Mouse (Mus musculus) CH12.LX (cell line): ENCODE data around the gene Rilp. TPM values are rescaled to one million over a fixed set of nuclear protein-coding genes. Genes with fewer than 3 reads are reported as not detected.

Experiments
- DNase-seq: peaks from one replicate; pipeline ENCODE4 v3.0.0-alpha.2; 2013; ENCODE audit errors: extremely low read depth
- H3K27ac ChIP-seq: 2 replicates; pipeline ENCODE4 v1.5.1; 2012; ENCODE audit warnings: low read depth, mild to moderate bottlenecking, control low read depth, moderate library complexity; ENCODE audit not compliant: insufficient read depth
- H3K27me3 ChIP-seq: replicated peaks from 2 replicates; pipeline ENCODE3; 2012; ENCODE audit warnings: inconsistent platforms
- H3K36me3 ChIP-seq, 2 experiments: replicated peaks in 1 of 2; 2 replicates each; pipeline versions ENCODE3 to v1.6.1; 2012; ENCODE audit warnings: inconsistent platforms in 1 of 2, low read length in 1 of 2, mild to moderate bottlenecking in 1 of 2, mixed read lengths in 1 of 2, moderate library complexity in 1 of 2; ENCODE audit not compliant: control insufficient read depth in 1 of 2, insufficient read depth in 1 of 2
- H3K4me1 ChIP-seq, 2 experiments: 2 replicates each; pipeline ENCODE4 v1.6.1; 2012; ENCODE audit warnings: inconsistent platforms in 1 of 2, moderate library complexity in 1 of 2; ENCODE audit not compliant: insufficient read depth in 2 of 2, control insufficient read depth in 1 of 2
- H3K4me2 ChIP-seq: 2 replicates; pipeline ENCODE4 v1.6.1; 2012; ENCODE audit warnings: low read depth, mild to moderate bottlenecking, control low read depth; ENCODE audit not compliant: poor library complexity, insufficient read depth, severe bottlenecking
- H3K4me3 ChIP-seq, 3 experiments: fragments of 150-350 bp in 1 of 3; sonication (generic) in 1 of 3; replicated peaks in 1 of 3; 2 replicates each; pipeline versions ENCODE3 to v1.5.1; 2011 to 2012; ENCODE audit warnings: low read depth in 2 of 3, low read length in 2 of 3, mild to moderate bottlenecking in 2 of 3, moderate library complexity in 2 of 3, control low read depth in 1 of 3, improper control_type of control experiment in 1 of 3, inconsistent platforms in 1 of 3, mixed read lengths in 1 of 3; ENCODE audit not compliant: poor library complexity in 1 of 3
- H3K79me2 ChIP-seq: replicated peaks from 2 replicates; pipeline ENCODE4 v1.6.1; 2012; ENCODE audit warnings: mild to moderate bottlenecking, moderate library complexity; ENCODE audit not compliant: control insufficient read depth, poor library complexity, insufficient read depth, severe bottlenecking; ENCODE audit errors: extremely low read depth
- H3K9ac ChIP-seq: 2 replicates; pipeline ENCODE4 v1.6.1; 2012; ENCODE audit warnings: low read depth, mild to moderate bottlenecking, control low read depth, moderate library complexity; ENCODE audit not compliant: insufficient read depth
- H3K9me3 ChIP-seq: replicated peaks from 2 replicates; pipeline ENCODE3; 2012; ENCODE audit warnings: low read length, inconsistent platforms, mixed read lengths
- CHD1 ChIP-seq: IDR thresholded peaks from 2 replicates; pipeline ENCODE4 v1.6.1; 2012; ENCODE audit warnings: low read depth, low read length, improper control_type of control experiment, inconsistent platforms
- CTCF ChIP-seq, 2 experiments: IDR thresholded peaks in 1 of 2; conservative IDR thresholded peaks in 1 of 2; 2 replicates each; pipeline ENCODE4 v1.5.1; 2011 to 2012; ENCODE audit warnings: low read depth in 2 of 2, low read length in 2 of 2, improper control_type of control experiment in 1 of 2, inconsistent platforms in 1 of 2, mild to moderate bottlenecking in 1 of 2, moderate library complexity in 1 of 2
- E2F4 ChIP-seq: IDR thresholded peaks from 2 replicates; pipeline ENCODE4 v1.6.1; 2011; ENCODE audit warnings: low read depth, low read length, improper control_type of control experiment; ENCODE audit not compliant: insufficient replicate concordance
- EP300 ChIP-seq: IDR thresholded peaks from 2 replicates; pipeline ENCODE4 v1.6.1; 2011; ENCODE audit warnings: low read length, improper control_type of control experiment
- GABPA ChIP-seq: IDR thresholded peaks from 2 replicates; pipeline ENCODE4 v1.6.1; 2012; ENCODE audit warnings: low read depth, low read length, improper control_type of control experiment, inconsistent platforms; ENCODE audit not compliant: insufficient replicate concordance
- IRF4 ChIP-seq: IDR thresholded peaks from 2 replicates; pipeline ENCODE4 v1.6.1; 2014; ENCODE audit warnings: low read depth, mild to moderate bottlenecking, inconsistent platforms, low read length, improper control_type of control experiment
- KAT2A ChIP-seq: IDR thresholded peaks from 2 replicates; pipeline ENCODE4 v1.6.1; 2012; ENCODE audit warnings: low read length, improper control_type of control experiment, inconsistent platforms; ENCODE audit not compliant: insufficient replicate concordance
- MAX ChIP-seq: IDR thresholded peaks from 2 replicates; pipeline ENCODE4 v1.6.1; 2011; ENCODE audit warnings: low read length, improper control_type of control experiment
- MAZ ChIP-seq: IDR thresholded peaks from 2 replicates; pipeline ENCODE4 v1.6.1; 2012; ENCODE audit warnings: low read depth, mild to moderate bottlenecking, inconsistent platforms, low read length, improper control_type of control experiment, moderate library complexity
- NELFE ChIP-seq: IDR thresholded peaks from 2 replicates; pipeline ENCODE4 v1.6.1; 2011; ENCODE audit warnings: low read depth, low read length, improper control_type of control experiment
- PAX5 ChIP-seq: IDR thresholded peaks from 2 replicates; pipeline ENCODE4 v1.6.1; 2012; ENCODE audit warnings: low read length, inconsistent platforms, mixed read lengths
- POLR2A ChIP-seq: IDR thresholded peaks from 2 replicates; pipeline ENCODE4 v1.6.1; 2011; ENCODE audit warnings: low read depth, mild to moderate bottlenecking, improper control_type of control experiment, low read length
- POLR2AphosphoS2 ChIP-seq: IDR thresholded peaks from 2 replicates; pipeline ENCODE4 v1.6.1; 2011; ENCODE audit warnings: low read depth, low read length, improper control_type of control experiment
- SMC3 ChIP-seq: IDR thresholded peaks from 2 replicates; pipeline ENCODE4 v1.6.1; 2011; ENCODE audit warnings: low read depth, low read length, improper control_type of control experiment
- UBTF ChIP-seq: IDR thresholded peaks from 2 replicates; pipeline ENCODE4 v1.6.1; 2012; ENCODE audit warnings: low read depth, mild to moderate bottlenecking, inconsistent platforms, low read length, improper control_type of control experiment, moderate library complexity
- USF2 ChIP-seq: conservative IDR thresholded peaks from 2 replicates; pipeline ENCODE4 v1.6.1; 2011; ENCODE audit warnings: low read depth, low read length, improper control_type of control experiment
- ZC3H11A ChIP-seq: IDR thresholded peaks from 2 replicates; pipeline ENCODE4 v1.6.1; 2012; ENCODE audit warnings: low read depth, mild to moderate bottlenecking, inconsistent platforms, low read length, improper control_type of control experiment
- ZKSCAN1 ChIP-seq: IDR thresholded peaks from 2 replicates; pipeline ENCODE4 v1.6.1; 2012; ENCODE audit warnings: low read depth, inconsistent platforms, low read length, improper control_type of control experiment, borderline replicate concordance
- dilution Hi-C: fragments of 300-500 bp; cut with MboI; formaldehyde crosslinking; loops from 2 replicates; pipeline ENCODE4 v1.14.3; 2020; ENCODE audit warnings: low sequenced_read_pairs; ENCODE audit not compliant: extremely low pct_unique_long_range_greater_than_20kb, extremely low pct_ligation_motif_present
- in situ Hi-C: fragments of 300-500 bp; cut with MboI; formaldehyde crosslinking; loops from 3 replicates; pipeline ENCODE4 v1.14.3; 2019; ENCODE audit warnings: low sequenced_read_pairs, low pct_ligation_motif_present, low pct_unique_long_range_greater_than_20kb, mixed read lengths
- polyA plus RNA-seq: library from polyadenylated mRNA; unstranded; fragments of >175 nt; gene quantifications from 2 replicates; pipeline ENCODE4 v1.2.1, GENCODE M21; 2012; ENCODE audit warnings: low read depth; ENCODE audit not compliant: insufficient read length
- total RNA-seq, 2 experiments: library from RNA; depleted of rRNA; stranded (reverse); fragments of 300-350 nt in 1 of 2; fragments of >200 nt in 1 of 2; gene quantifications; 2 replicates each; pipeline ENCODE4 v1.2.3; 2012 to 2014

Gene Rilp
- total and polyA plus RNA-seq, 3 experiments: 0.17 to 1.1 (median 0.72) TPM

GRCm38 (mm10) chr11:75512301-75513018 is 2.6 kb downstream of the Rilp start:
- in situ Hi-C loops: no loop called here
- no peak overlapping the region for H3K27ac ChIP-seq

GRCm38 (mm10) chr11:75513336-75513735 is 3.4 kb downstream of the Rilp start, which contains the start of gene Scarf1:
Gene Scarf1, plus strand, starts transcription at chr11:75513540.
- in situ Hi-C loops: no loop called here
- dilution Hi-C loops: no loop called here
- Histone ChIP-seq H3K36me3 (peaks cover 67 to 89% of the 10 kb centered on the region in 2 experiments), H3K9ac (no peak within 1 kb of the TSS), H3K4me2 (no peak within 1 kb of the TSS), H3K4me1 (no peaks in the 10 kb centered on the region), H3K9me3 (peaks cover 7% of the 10 kb centered on the region), H3K27me3 (no peaks in the 10 kb centered on the region), H3K4me3 (no peak within 1 kb of the TSS), H3K79me2 (no peaks in the 10 kb centered on the region), H3K27ac (no peak within 1 kb of the TSS)
- no peak for DNase-seq
- no peak for TF ChIP-seq ZKSCAN1
- TF ChIP-seq UBTF: no peak
- no peak for TF ChIP-seq USF2
- no peak for TF ChIP-seq SMC3
- no peak for TF ChIP-seq ZC3H11A
- no peak for TF ChIP-seq POLR2AphosphoS2
- no peak for TF ChIP-seq POLR2A
- TF ChIP-seq IRF4: no peak
- no peak for TF ChIP-seq PAX5
- no peak for TF ChIP-seq EP300
- TF ChIP-seq MAX: no peak
- no peak for TF ChIP-seq NELFE
- TF ChIP-seq, all 38 proteins: peak for 0

More at GRCm38 (mm10) chr11:75512301-75513018, 2.6 kb downstream of the Rilp start:
- peaks cover 7% of the 10 kb centered on the region for H3K9me3 ChIP-seq
- no peak for DNase-seq
- dilution Hi-C loops: no loop called here
- no peak overlapping the region for H3K4me3 ChIP-seq
- H3K4me1 ChIP-seq: no peaks in the 10 kb centered on the region
- H3K9ac ChIP-seq: no peak overlapping the region
- H3K27me3 ChIP-seq: no peaks in the 10 kb centered on the region
- no peaks in the 10 kb centered on the region for H3K79me2 ChIP-seq
- H3K4me2 ChIP-seq: no peak overlapping the region
- TF ChIP-seq CTCF (conservative IDR thresholded peaks at IDR 0.05 in 1 of 2, IDR thresholded peaks at IDR 0.05 in 1 of 2; ENCODE audit: low read depth in 2 of 2, low read length in 2 of 2) (no peak), CHD1 (no peak), EP300 (no peak), GABPA (no peak), KAT2A (no peak), E2F4 (no peak), MAZ (no peak)
- TF ChIP-seq, all 38 proteins: peak for 0
- H3K36me3 ChIP-seq: peaks cover 73 to 93% of the 10 kb centered on the region in 2 experiments
